Mouse (Mus musculus) cerebellum, adult 2 months (tissue): ENCODE measurements at regions not wholly inside any gene's neighbourhood (a gene's known extent, or its start where the extent isn't known, plus 50 kb on each side); places are given as distances from the start of the nearest gene placed in this dataset.
A peak's percentile ranks its signal among the peaks of the same experiment; 100 is the strongest.

ENCODE experiments used
- DNase-seq, 2 experiments: peaks; one replicate each; pipeline ENCODE4 v3.0.0; 2021
- H3K27ac ChIP-seq: fragments of 200-500 bp; 2 replicates; pipeline ENCODE4 v1.5.1; 2012; ENCODE audit warnings: low read length, control low read depth, inconsistent platforms; ENCODE audit not compliant: insufficient read depth
- H3K27me3 ChIP-seq: fragments of 200-500 bp; 2 replicates; pipeline ENCODE4 v1.6.1; 2012; ENCODE audit warnings: inconsistent platforms, mild to moderate bottlenecking, low read length, moderate library complexity; ENCODE audit not compliant: control insufficient read depth, insufficient read depth
- H3K4me1 ChIP-seq: fragments of 200-500 bp; 2 replicates; pipeline ENCODE4 v1.6.1; 2011; ENCODE audit warnings: low read length; ENCODE audit not compliant: control insufficient read depth, insufficient read depth
- H3K4me3 ChIP-seq: fragments of 200-500 bp; replicated peaks from 2 replicates; pipeline ENCODE3; 2011; ENCODE audit warnings: mild to moderate bottlenecking, low read depth, low read length, control low read depth; ENCODE audit not compliant: insufficient read depth
- CTCF ChIP-seq: fragments of 200-500 bp; IDR thresholded peaks from 2 replicates; pipeline ENCODE4 v1.5.1; 2011; ENCODE audit warnings: low read depth, mild to moderate bottlenecking, control low read depth, low read length, moderate library complexity, borderline replicate concordance; ENCODE audit not compliant: insufficient read depth
- POLR2A ChIP-seq: fragments of 200-500 bp; IDR thresholded peaks from 2 replicates; pipeline ENCODE4 v1.6.1; 2011; ENCODE audit warnings: low read length, control low read depth, borderline replicate concordance; ENCODE audit not compliant: insufficient read depth
- WGBS: fragments of 180-500 bp; shearing (Covaris S2); methylation state at CpG from one replicate; pipeline ENCODE4 v1.1.7; 2018; 5-methylcytosine and 5-hydroxymethylcytosine counted together

GRCm38 (mm10) chr8:102223097-102223496 lies 562.3 kb downstream of the Cdh11 start:
- Histone ChIP-seq H3K4me3 (no peak overlapping the region), H3K27ac (no peak overlapping the region), H3K27me3 (no peaks in the 10 kb centered on the region), H3K4me1 (no peaks in the 10 kb centered on the region)
- no peak for DNase-seq
- 88% methylated on average over 2 of the region's 2 CpGs for WGBS
- TF ChIP-seq CTCF (no peak), POLR2A (no peak)

GRCm38 (mm10) chr8:102205633-102206032 lies 579.8 kb downstream of the Cdh11 start:
- no peak overlapping the region for H3K4me3 ChIP-seq
- H3K4me1 ChIP-seq = no peaks in the 10 kb centered on the region
- 83% methylated on average over 1 of the region's 1 CpGs for WGBS
- H3K27ac ChIP-seq = no peak overlapping the region
- no peaks in the 10 kb centered on the region for H3K27me3 ChIP-seq
- TF ChIP-seq POLR2A = no peak
- TF ChIP-seq CTCF = no peak
- DNase-seq = no peak

GRCm38 (mm10) chr8:102159541-102160197 lies 625.8 kb downstream of the Cdh11 start:
- Histone ChIP-seq H3K4me1 (no peaks in the 10 kb centered on the region), H3K4me3 (no peak overlapping the region), H3K27ac (no peak overlapping the region), H3K27me3 (no peaks in the 10 kb centered on the region)
- no peak for DNase-seq
- WGBS = 66% methylated on average over 2 of the region's 2 CpGs
- TF ChIP-seq CTCF (no peak), POLR2A (no peak)

- 72% methylated on average over 4 of the region's 4 CpGs for WGBS
- TF ChIP-seq POLR2A (no peak), CTCF (no peak)
- no peaks in the 10 kb centered on the region for H3K4me1 ChIP-seq
- no peak for DNase-seq
- no peak overlapping the region for H3K27ac ChIP-seq
- H3K27me3 ChIP-seq = no peaks in the 10 kb centered on the region
- no peak overlapping the region for H3K4me3 ChIP-seq
These were observed 666.8 kb downstream of the Cdh11 start for GRCm38 (mm10) chr8:102118657-102119056.

GRCm38 (mm10) chr8:102116846-102117403 lies 668.5 kb downstream of the Cdh11 start:
- H3K4me3 ChIP-seq = no peak overlapping the region
- no peaks in the 10 kb centered on the region for H3K27me3 ChIP-seq
- no peak overlapping the region for H3K27ac ChIP-seq
- no peaks in the 10 kb centered on the region for H3K4me1 ChIP-seq
- DNase-seq = no peak
- TF ChIP-seq CTCF = no peak
- no peak for TF ChIP-seq POLR2A
- 67% methylated on average over 6 of the region's 6 CpGs for WGBS

GRCm38 (mm10) chr8:102103773-102104172 lies 681.7 kb downstream of the Cdh11 start:
- Histone ChIP-seq H3K27me3 (no peaks in the 10 kb centered on the region), H3K27ac (no peak overlapping the region), H3K4me3 (no peak overlapping the region), H3K4me1 (no peaks in the 10 kb centered on the region)
- TF ChIP-seq CTCF (no peak), POLR2A (no peak)
- no peak for DNase-seq
- WGBS = 12% methylated on average over 7 of the region's 7 CpGs

- TF ChIP-seq CTCF (no peak), POLR2A (no peak)
- Histone ChIP-seq H3K4me1 (no peaks in the 10 kb centered on the region), H3K4me3 (no peak overlapping the region), H3K27me3 (no peaks in the 10 kb centered on the region), H3K27ac (no peak overlapping the region)
- DNase-seq = no peak
- 87% methylated on average over 7 of the region's 7 CpGs for WGBS
These were observed 688.7 kb downstream of the Cdh11 start for GRCm38 (mm10) chr8:102096726-102097125.

GRCm38 (mm10) chr8:102085927-102086326 lies 699.5 kb downstream of the Cdh11 start:
- no peaks in the 10 kb centered on the region for H3K4me1 ChIP-seq
- peak in 1 of 2 experiments; percentile 18 for DNase-seq
- WGBS = 21% methylated on average over 4 of the region's 4 CpGs
- no peak overlapping the region for H3K4me3 ChIP-seq
- no peaks in the 10 kb centered on the region for H3K27me3 ChIP-seq
- H3K27ac ChIP-seq = no peak overlapping the region
- TF ChIP-seq POLR2A (no peak), CTCF (no peak)
